9 mouse cellular contexts compared by ENCODE assay signal in the genomic region with DNA sequence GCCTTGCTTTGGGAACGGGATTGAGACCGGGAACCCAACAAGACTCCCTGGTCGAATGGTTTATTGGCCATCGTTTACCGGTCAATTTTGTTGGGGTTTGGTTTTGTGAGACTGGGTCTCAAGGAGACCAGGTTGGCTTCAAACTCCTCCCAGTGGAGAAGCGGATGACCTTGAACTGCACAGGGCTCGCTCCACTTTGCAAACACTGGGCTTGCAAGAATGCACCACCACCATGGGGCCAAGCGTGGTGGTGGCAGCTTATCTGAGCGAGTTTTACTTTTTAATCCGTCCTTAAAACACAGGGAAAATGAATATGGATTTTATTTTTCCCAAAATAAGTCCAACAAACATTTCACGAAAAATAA. TPM values are rescaled to one million over a fixed set of nuclear protein-coding genes. Genes with fewer than 3 reads are reported as not detected.
A peak's percentile ranks its signal among the peaks of the same experiment; 100 is the strongest.
DNase-seq lines count a peak whose midpoint lies in the region; ATAC-seq and TF ChIP-seq lines count a peak whose summit lies in the region.
"Had no signal": no experiment of that assay in that cellular context is flagged by ENCODE, and none has a peak within 500 bp of the region (broad histone marks: within the 10 kb centered on the region; RNA-seq: fewer than 3 reads in every experiment).

No protein-coding gene starts in this region.

- H3K9me3 ChIP-seq in heart, postnatal 0 days (replicated peaks; ENCODE audit: control insufficient read depth, low read length): no peaks in the 10 kb centered on the region
- H3K9me3 ChIP-seq in hindbrain, embryonic 14.5 days (ENCODE audit: control insufficient read depth, low read length): no peaks in the 10 kb centered on the region
- no peaks in the 10 kb centered on the region for H3K9me3 ChIP-seq in midbrain, embryonic 16.5 days (replicated peaks; ENCODE audit: control insufficient read depth, low read length, poor library complexity, severe bottlenecking)

- ATAC-seq in heart, postnatal 0 days (ENCODE audit: insufficient read depth, low read depth): peak; percentile 75
- ATAC-seq in hindbrain, embryonic 14.5 days (ENCODE audit: low FRiP score): peak; percentile 46; the same call in 1 of the 2 replicates
- ATAC-seq in midbrain, embryonic 16.5 days: peak; percentile 77
- no peak for ATAC-seq in frontal cortex, adult (ENCODE audit: low TSS enrichment)

- H3K36me3 ChIP-seq in heart, postnatal 0 days (replicated peaks; ENCODE audit: control insufficient read depth, insufficient read depth, low read length): no peaks in the 10 kb centered on the region
- H3K36me3 ChIP-seq in hindbrain, embryonic 14.5 days (replicated peaks; ENCODE audit: control insufficient read depth, insufficient read depth): no peaks in the 10 kb centered on the region
- H3K36me3 ChIP-seq in midbrain, embryonic 16.5 days (ENCODE audit: control insufficient read depth, insufficient read depth, low read length): no peaks in the 10 kb centered on the region

- peak overlapping the region; percentile 65 for H3K4me3 ChIP-seq in heart, postnatal 0 days (ENCODE audit: low read depth, low read length)
- peak overlapping the region; percentile 57 for H3K4me3 ChIP-seq in hindbrain, embryonic 14.5 days (replicated peaks; ENCODE audit: low read length)
- peak overlapping the region; percentile 68 for H3K4me3 ChIP-seq in midbrain, embryonic 16.5 days (ENCODE audit: low read depth, low read length)

- 19% methylated on average over 11 of the region's 11 CpGs for WGBS in heart, postnatal 0 days
- 20% methylated on average over 11 of the region's 11 CpGs for WGBS in hindbrain, embryonic 14.5 days
- WGBS in midbrain, embryonic 16.5 days: 13% methylated on average over 11 of the region's 11 CpGs

- H3K27me3 ChIP-seq in heart, postnatal 0 days (ENCODE audit: control insufficient read depth, insufficient read depth, low read length): no peaks in the 10 kb centered on the region
- H3K27me3 ChIP-seq in hindbrain, embryonic 14.5 days (ENCODE audit: control insufficient read depth, insufficient read depth, low read length): 0 out of 2 replicates have a peak, but pooled peaks cover 8% of the 10 kb centered on the region
- no peaks in the 10 kb centered on the region for H3K27me3 ChIP-seq in midbrain, embryonic 16.5 days (ENCODE audit: control insufficient read depth, insufficient read depth, low read depth, low read length)

- TF ChIP-seq CTCF in heart, postnatal 0 days (IDR thresholded peaks at IDR 0.05; ENCODE audit: low read depth): 0 out of 2 replicates have a peak, but pooled peaks have one; percentile 11

- TF ChIP-seq EP300 in heart, postnatal 0 days (IDR thresholded peaks at IDR 0.05; ENCODE audit: low read depth): no peak

- H3K9ac ChIP-seq in heart, postnatal 0 days (replicated peaks; ENCODE audit: low read depth, low read length): peak overlapping the region; percentile 68
- peak overlapping the region; percentile 70 for H3K9ac ChIP-seq in hindbrain, embryonic 14.5 days
- H3K9ac ChIP-seq in midbrain, embryonic 16.5 days (ENCODE audit: low read depth, low read length): peak overlapping the region; percentile 75

- H3K4me1 ChIP-seq in heart, postnatal 0 days (ENCODE audit: control insufficient read depth, insufficient read depth): peaks cover 4% of the 10 kb centered on the region; the same call in 1 of the 2 replicates
- 0 out of 2 replicates have a peak, but pooled peaks cover 3% of the 10 kb centered on the region for H3K4me1 ChIP-seq in hindbrain, embryonic 14.5 days (replicated peaks; ENCODE audit: control insufficient read depth, insufficient read depth, low read length)
- no peaks in the 10 kb centered on the region for H3K4me1 ChIP-seq in midbrain, embryonic 16.5 days (ENCODE audit: control insufficient read depth, insufficient read depth, low read length)

- no peak overlapping the region for H3K27ac ChIP-seq in heart, postnatal 0 days (ENCODE audit: low read depth)
- no peak overlapping the region for H3K27ac ChIP-seq in hindbrain, embryonic 14.5 days
- H3K27ac ChIP-seq in midbrain, embryonic 16.5 days (ENCODE audit: low read length): no peak overlapping the region

- peak overlapping the region; percentile 92 for H3K4me2 ChIP-seq in heart, postnatal 0 days (ENCODE audit: low read depth, low read length)
- peak overlapping the region; percentile 97 for H3K4me2 ChIP-seq in hindbrain, embryonic 14.5 days (replicated peaks)
- peak overlapping the region; percentile 98 for H3K4me2 ChIP-seq in midbrain, embryonic 16.5 days (ENCODE audit: low read length)

- DNase-seq in heart, postnatal 0 days (ENCODE audit: low spot score): peak; percentile 35
- DNase-seq in heart, postnatal 4 days: no peak
- peak; percentile 40 for DNase-seq in embryo, embryonic 10.5 days (ENCODE audit: low spot score)
- no peak for DNase-seq in hindbrain, embryonic 14.5 days (ENCODE audit: low spot score)
- DNase-seq in frontal cortex, postnatal 10 days (ENCODE audit: low spot score in 2 of 2): no peak
- DNase-seq in right cerebral cortex, adult 2 months (ENCODE audit: low spot score in 2 of 2): no peak

RNA-seq across cellular contexts. Expression of gene Car8, which starts 0.4 kb away (rescaled TPM):
- total RNA-seq in heart, postnatal 0 days (2014; rRNA removed; ENCODE audit: low replicate concordance): 9.1 and 9.7 TPM in 2 replicates
- polyA plus RNA-seq in heart, postnatal 0 days (2015; fragmentation: Nextera tagmentation; extraction: Ambion mirVana): 11.3 and 12.5 TPM in 2 replicates
- 10 to 100 TPM; 12.6 to 13.3 TPM for total RNA-seq in heart, postnatal 4 days (2021)
- polyA plus RNA-seq in hindbrain, embryonic 14.5 days (2014; fragmentation: Nextera tagmentation; extraction: Ambion mirVana): 5.8 and 11.5 TPM in 2 replicates
- 12.8 and 14.0 TPM in 2 replicates for polyA plus RNA-seq in midbrain, embryonic 16.5 days (2015; fragmentation: Nextera tagmentation; extraction: Ambion mirVana)
- total RNA-seq: hematopoietic stem cell, adult 5-6 weeks had no signal

Comparison
In these comparisons a context has a peak if more than half of its experiments do, and no peak if none do; other contexts are left out.
1. DNase-seq: peak in heart, postnatal 0 days (single experiment) and embryo, embryonic 10.5 days (single experiment); none in heart, postnatal 4 days (single experiment), hindbrain, embryonic 14.5 days (single experiment), frontal cortex, postnatal 10 days (0 of 2) and right cerebral cortex, adult 2 months (0 of 2).
2. Peak in every context shown above with its lines, with median percentiles within 50 percentile points of each other: H3K4me2 ChIP-seq, H3K4me3 ChIP-seq and H3K9ac ChIP-seq.